Mouse (Mus musculus) urinary bladder, postnatal 14 days (tissue): ENCODE results near the gene Rrn3.
A peak's percentile ranks its signal among the peaks of the same experiment; 100 is the strongest.
"Not testable (repeated sequence)": the region's sequence is repeated elsewhere in the genome, so short reads cannot be mapped to it uniquely, and the experiment has no call there.

Experiments
- DNase-seq: peaks from one replicate; pipeline ENCODE4 v3.0.0; 2021; ENCODE audit warnings: low spot score

Gene Rrn3

DNA sequence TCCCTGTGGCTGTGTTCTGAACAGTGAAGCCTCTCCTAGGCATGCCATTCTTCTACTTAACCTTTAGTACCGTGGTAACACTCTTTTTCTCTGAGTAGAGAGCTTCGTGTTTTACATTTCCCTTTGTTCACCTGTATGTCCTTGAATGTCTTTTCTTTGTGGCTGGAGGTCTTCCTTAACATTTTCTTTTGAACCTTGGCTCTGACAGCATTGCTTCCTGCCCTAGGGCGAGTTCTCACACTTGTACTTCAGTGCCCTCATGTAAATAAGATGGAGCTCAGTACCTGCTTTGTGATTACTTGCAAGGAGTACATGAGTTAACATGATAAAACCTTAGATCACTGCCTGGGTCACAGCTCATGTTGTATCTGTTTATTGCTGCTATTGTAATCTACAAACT is 5.4 kb downstream of the Rrn3 start:
- no peak for DNase-seq

- DNase-seq, result not testable (repeated sequence)
These were observed 12.9 kb downstream of the Rrn3 start for GRCm38 (mm10) chr16:13793441-13793840.

- no peak for DNase-seq
These were observed 16.3 kb downstream of the Rrn3 start for GRCm38 (mm10) chr16:13796746-13797175.

DNA sequence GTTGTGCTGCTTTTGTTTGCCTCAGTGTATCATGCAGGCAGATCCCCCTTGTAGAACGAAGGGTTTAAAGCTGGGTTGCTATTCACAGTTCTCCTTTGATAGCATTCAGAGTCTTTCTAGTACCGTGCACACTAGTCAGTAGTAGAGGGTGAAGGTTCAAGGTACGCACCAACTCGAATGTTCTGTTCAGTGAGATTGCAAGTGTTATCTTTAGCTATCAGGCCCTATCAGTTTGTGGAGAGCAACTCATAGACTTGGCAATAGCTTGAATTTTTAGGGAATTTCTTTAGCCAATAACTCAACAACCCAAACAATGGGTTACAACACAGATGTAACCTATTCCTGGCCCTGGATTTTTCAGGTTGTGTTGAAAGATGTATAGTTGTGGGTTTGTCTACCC is 20.7 kb downstream of the Rrn3 start:
- no peak for DNase-seq

DNA sequence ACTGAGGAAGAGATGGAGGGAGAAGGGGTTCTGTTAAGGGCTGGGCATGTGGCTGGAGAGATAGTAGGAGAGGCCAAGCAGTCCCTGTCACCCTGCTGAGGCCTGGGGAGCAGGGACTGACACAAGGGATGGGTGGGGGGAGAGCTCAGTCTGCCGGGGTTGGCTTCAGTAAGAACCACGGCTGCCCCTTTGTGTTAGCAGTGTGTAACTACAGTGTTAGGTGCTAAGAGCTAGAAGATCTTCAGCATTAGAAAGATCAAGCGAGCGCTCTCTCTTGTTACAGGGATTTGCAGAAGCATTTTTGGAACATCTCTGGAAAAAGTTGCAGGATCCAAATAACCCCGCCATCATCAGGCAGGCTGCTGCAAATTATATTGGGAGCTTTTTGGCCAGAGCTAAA is 24.2 kb downstream of the Rrn3 start:
- DNase-seq, result no peak

GRCm38 (mm10) chr16:13807616-13808015 is 27.1 kb downstream of the Rrn3 start:
- no peak for DNase-seq

- no peak for DNase-seq
These were observed 27.9 kb downstream of the Rrn3 start for GRCm38 (mm10) chr16:13808410-13808809.

GRCm38 (mm10) chr16:13812152-13812551 is 31.6 kb downstream of the Rrn3 start:
- no peak for DNase-seq

DNA sequence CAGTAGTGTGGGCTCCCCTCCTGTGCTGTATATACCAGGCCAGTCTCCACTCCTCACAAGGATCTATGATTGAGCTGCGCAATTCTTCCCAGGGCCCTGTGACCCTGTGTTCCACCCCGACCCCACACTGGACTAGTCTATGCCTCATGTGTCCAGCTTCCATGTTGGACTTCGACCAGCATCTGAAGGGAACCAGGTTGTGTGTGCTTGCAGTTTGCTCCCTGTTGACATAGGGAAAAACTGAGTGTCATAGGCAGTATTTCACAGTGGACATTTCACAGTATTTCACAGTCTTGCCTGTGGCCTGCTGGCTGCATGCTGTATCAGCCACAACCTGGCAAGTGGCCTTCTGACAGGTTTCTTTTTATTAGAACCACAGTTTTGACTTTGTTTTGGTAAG is 32.7 kb downstream of the Rrn3 start:
- DNase-seq, result no peak

- DNase-seq, result peak; percentile 96
These were observed 38.3 kb downstream of the Rrn3 start, which contains the start of gene Ntan1 for GRCm38 (mm10) chr16:13818560-13819393. Ntan1 (plus strand) TSS chr16:13818845.

DNA sequence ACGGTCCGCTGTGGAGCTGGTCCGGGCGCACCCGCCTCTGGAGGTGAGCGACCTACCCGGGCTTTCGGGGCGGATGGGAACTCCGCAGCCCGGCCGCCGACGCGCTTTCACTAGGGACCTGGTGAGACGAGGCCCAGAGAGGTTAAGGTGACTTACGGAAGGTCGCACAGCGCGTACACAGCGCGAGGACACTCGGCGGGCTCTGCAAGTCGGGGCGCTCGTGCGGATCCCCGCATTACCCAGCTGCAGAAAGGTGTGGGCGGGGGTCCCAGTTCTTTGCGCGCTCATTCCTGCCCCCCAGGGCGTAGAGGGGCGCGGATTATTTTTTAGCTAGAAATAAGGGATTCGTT is 38.9 kb downstream of the Rrn3 start:
- DNase-seq, result no peak

- no peak for DNase-seq
These were observed 39.4 kb downstream of the Rrn3 start for GRCm38 (mm10) chr16:13819806-13820500.

DNA sequence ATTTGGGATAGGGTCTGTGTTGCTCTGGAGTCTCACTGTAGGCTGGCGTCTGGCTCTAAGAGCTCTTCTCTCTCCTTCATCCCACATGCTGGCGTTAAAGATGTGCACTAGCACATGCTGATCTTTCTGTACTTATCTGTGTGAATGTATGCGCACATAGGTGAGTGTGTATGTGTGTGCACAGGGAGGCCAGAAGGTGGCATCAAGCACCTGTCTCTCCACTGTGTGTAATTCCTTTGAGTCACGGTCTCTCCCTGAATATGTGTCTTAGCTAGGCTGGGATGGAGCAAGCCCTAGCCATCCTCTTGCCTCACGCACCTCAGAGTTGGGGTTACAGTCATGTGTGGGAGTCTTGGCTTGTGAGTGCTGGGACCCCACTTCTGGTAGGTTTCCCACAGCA is 40.3 kb downstream of the Rrn3 start:
- no peak for DNase-seq

DNA sequence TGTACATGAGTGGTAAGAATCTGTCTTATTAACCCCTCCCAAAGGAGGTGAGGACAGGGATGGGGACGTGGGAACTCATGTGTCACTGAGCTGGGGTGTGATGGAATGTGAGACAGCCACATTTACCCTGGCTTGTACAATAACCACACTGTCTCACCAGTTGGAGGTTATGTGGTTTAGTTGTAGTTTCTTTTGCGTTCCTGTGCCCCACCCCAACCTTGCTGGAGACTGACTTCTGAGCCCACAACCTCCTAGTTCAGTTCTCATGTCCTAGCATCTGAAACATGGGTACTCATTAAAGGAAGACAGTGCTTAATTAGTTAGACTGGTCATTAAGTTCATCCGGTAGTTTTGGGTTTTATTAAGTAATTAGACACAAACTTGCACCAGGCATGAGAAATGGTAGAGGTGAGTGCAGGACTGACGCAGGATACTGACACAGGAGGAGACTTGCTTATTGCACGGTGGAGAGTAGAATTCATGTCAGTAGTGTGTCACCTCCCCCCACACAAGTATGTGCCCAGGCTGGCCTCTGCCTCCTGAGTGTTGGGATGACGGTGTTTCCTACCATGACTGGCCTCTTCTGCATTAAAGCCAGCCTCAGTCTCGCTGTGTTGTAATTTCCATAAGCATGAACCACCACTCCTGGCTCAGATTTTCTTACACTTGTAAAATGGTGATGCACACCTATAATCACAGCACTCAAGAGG is 45.4 kb downstream of the Rrn3 start:
- DNase-seq, result no peak

GRCm38 (mm10) chr16:13826511-13826910 is 46.0 kb downstream of the Rrn3 start:
- no peak for DNase-seq

GRCm38 (mm10) chr16:13830444-13830843 is 49.9 kb downstream of the Rrn3 start:
- DNase-seq, result no peak

- DNase-seq, result no peak
These were observed 51.1 kb downstream of the Rrn3 start for GRCm38 (mm10) chr16:13831606-13832005.

DNA sequence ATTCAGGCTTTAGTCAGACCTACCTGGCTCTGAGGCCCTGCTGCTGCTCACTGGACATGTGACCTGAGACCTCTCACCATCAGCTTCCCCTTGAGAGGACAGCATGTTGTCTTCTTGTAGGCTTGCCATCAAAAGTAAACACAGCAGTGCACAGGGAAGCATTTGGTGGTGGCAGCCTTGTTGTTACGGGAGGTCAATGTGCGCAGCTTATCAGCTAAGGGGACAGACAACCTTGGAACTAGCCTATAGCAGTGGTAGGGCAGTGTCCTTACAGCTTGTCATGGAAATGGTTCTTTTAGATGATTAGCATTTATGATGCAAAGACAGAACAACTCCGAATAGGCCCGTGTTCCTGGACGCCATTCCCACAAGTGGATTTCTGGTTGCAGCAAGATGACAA is 53.9 kb downstream of the Rrn3 start:
- no peak for DNase-seq

GRCm38 (mm10) chr16:13840056-13840455 is 59.5 kb downstream of the Rrn3 start:
- no peak for DNase-seq

DNA sequence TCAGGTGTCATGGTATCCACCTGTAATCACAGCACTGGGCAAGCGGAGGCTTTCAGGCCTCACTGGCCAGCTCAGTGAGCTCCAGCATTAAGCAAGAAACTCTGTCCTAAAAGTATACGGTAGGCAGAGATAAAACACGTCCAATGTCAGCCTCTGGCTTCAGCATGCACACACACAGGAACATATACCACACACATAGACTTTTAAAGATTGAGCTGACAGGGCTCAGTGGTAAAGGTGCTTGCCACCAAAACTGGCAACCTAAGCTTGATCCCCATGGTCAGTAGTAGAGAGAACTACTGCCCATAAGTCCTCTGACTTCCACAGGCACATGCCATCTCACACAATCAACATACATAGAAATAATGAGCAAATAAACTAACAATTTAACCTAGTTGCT is 60.4 kb downstream of the Rrn3 start:
- no peak for DNase-seq

- DNase-seq, result no peak
These were observed 64.5 kb downstream of the Rrn3 start for GRCm38 (mm10) chr16:13845031-13845430.

GRCm38 (mm10) chr16:13846675-13847074 is 66.2 kb downstream of the Rrn3 start:
- no peak for DNase-seq

DNA sequence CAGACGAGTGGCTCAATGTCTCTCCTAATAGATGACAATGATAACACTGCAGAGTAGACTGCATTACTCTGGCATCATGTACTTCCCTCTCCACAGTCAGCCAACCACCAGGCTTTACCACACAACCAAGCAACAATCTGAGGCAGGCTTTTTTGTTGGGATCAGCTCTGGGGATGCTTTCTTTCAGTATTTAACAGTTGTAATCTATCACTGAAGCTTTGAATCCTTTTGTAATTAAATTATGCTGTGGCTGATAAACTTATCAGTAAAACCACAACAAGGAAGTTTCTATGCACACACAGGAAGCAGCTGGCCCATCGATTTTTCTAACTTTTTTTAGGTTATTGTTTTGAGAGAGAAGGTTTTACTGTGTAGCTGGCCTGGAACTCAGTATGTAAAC is 67.8 kb downstream of the Rrn3 start:
- no peak for DNase-seq
